Mouse (Mus musculus): ENCODE data around the gene Rassf9. TPM values are rescaled to one million over a fixed set of nuclear protein-coding genes. Genes with fewer than 3 reads are reported as not detected.

Gene Rassf9
- 1.5 and 1.9 TPM in 2 replicates for polyA plus RNA-seq (2015; fragmentation: Nextera tagmentation; extraction: Ambion mirVana)

DNA sequence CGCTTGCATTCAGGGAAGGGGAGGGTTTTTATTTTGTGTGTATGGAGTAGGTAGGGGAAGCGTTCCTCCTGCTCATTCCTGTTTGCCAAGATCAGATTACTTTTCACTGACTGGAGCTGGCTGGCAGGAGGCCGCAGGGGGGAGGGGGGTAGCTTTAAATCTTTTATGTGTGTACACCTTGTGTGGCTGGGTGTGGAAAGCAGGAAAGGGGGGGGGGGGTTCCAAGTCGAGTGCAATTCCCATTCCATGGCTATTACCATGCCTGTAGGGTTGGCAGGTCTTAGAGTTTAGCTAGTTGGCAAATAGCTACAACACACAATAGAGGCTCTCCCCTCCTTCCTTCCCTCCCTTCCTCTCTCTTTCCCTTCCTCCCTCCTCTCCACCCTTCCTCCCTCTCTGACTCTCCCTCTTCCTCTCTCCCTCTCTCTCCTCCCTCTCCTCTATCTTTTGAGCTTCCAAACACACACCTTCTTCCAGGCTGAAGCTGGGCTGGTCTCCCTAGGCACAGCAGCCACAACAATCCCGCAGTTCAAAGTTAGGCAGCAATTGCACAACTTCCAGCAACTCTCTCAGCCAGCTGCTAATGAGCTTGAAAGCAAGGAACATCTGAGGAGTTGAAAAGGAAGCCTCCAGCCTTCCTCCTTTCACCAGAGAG, at the start of gene Rassf9:
Rassf9 (plus strand) TSS at position 416 of the 655 bp plus-strand sequence.
- no peak within 1 kb of the TSS for H3K4me3 ChIP-seq (replicated peaks)
- no peak within 1 kb of the TSS for H3K9ac ChIP-seq (replicated peaks)
- peak; percentile 83 for ATAC-seq
- H3K36me3 ChIP-seq: no peaks in the 10 kb centered on the region
- no peak within 1 kb of the TSS for H3K27ac ChIP-seq
- H3K4me1 ChIP-seq (replicated peaks): peaks cover 5% of the 10 kb centered on the region; the same call in 1 of the 2 replicates
- H3K4me2 ChIP-seq (replicated peaks): no peak within 1 kb of the TSS
- 14% methylated on average over 5 of the region's 5 CpGs for WGBS
- H3K9me3 ChIP-seq: no peaks in the 10 kb centered on the region
- no peaks in the 10 kb centered on the region for H3K27me3 ChIP-seq

DNA sequence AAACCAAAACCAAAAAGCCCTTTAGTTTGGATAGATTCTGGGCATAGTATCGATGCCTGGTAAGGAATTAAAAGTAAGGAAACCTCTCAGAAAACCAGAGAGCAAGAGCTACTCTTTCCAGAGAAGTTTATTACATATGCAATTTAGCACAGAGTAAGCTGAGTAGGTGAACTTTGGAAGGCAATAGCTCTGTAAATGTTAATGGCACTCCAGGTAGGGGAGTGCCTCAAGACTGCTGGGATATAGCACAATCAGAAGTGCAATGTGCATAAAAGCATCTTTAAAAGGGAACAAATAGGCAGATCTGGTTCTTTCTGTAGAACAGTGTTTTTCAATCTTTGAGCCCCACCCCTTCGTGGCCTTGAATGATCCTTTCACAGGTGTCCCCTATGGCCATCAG, 42.6 kb upstream of the Rassf9 start:
- Histone ChIP-seq H3K27ac (no peak overlapping the region), H3K4me2 (replicated peaks) (no peak overlapping the region), H3K36me3 (no peaks in the 10 kb centered on the region), H3K27me3 (no peaks in the 10 kb centered on the region), H3K4me1 (replicated peaks) (no peaks in the 10 kb centered on the region), H3K4me3 (replicated peaks) (no peak overlapping the region), H3K9ac (replicated peaks) (no peak overlapping the region), H3K9me3 (no peaks in the 10 kb centered on the region)
- 87% methylated on average over 2 of the region's 2 CpGs for whole genome bisulfite sequencing
- ATAC-seq: no peak

DNA sequence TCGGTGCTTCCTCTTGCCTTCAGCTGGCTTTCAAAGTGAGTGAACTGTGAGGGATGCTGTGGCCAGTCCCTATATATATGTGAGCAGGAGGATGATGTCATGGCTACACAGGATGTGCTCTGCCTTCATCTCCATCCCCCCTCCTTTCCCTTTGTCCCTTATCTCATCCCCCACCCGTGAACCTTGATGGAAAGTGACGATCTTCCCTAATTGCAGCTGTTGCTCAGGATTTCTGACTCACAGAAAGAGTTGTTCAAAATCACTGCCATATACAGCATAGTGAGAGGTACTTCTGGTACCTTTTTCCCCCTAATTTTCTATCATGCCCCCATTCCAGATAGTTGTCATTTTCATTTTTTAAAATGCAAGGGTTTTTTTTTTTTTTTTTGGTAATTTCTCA, 21.6 kb upstream of the Rassf9 start, which contains the start of gene Nts:
Nts (minus strand) TSS at position 101 of the 400 bp plus-strand sequence.
- ATAC-seq: no peak
- 41% methylated on average over 3 of the region's 3 CpGs for WGBS
- H3K9ac ChIP-seq (replicated peaks): no peak within 1 kb of the TSS
- no peak within 1 kb of the TSS for H3K4me2 ChIP-seq (replicated peaks)
- H3K4me1 ChIP-seq (replicated peaks): no peaks in the 10 kb centered on the region
- no peaks in the 10 kb centered on the region for H3K27me3 ChIP-seq
- no peaks in the 10 kb centered on the region for H3K9me3 ChIP-seq
- H3K27ac ChIP-seq: no peak within 1 kb of the TSS
- no peak within 1 kb of the TSS for H3K4me3 ChIP-seq (replicated peaks)
- no peaks in the 10 kb centered on the region for H3K36me3 ChIP-seq

DNA sequence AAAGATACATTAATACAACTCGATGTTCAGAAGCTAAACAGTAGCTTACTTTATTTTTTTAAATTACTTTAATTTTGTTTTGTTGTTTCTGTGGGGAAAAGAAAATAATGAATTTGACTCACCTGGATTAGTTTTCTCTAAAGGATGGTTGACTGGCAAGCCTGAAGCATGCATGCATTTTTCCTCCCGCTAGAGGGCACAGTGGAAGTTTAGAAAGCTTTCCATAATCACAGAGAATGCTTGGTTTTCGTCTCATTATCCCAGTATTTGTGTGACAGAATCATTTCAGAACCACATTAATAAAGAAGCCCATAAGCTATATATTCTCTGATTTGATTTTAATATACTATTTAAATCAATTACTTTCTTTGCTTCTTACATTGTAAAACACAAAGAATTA, 20.2 kb upstream of the Rassf9 start:
- 0 out of 2 replicates have a peak, but pooled peaks have one; percentile 48 for ATAC-seq
- Histone ChIP-seq H3K27me3 (no peaks in the 10 kb centered on the region), H3K4me3 (replicated peaks) (no peak overlapping the region), H3K4me2 (replicated peaks) (no peak overlapping the region), H3K4me1 (replicated peaks) (no peaks in the 10 kb centered on the region), H3K9me3 (no peaks in the 10 kb centered on the region), H3K27ac (no peak overlapping the region), H3K36me3 (no peaks in the 10 kb centered on the region), H3K9ac (replicated peaks) (no peak overlapping the region)
- 8% methylated on average over 3 of the region's 3 CpGs for WGBS

DNA sequence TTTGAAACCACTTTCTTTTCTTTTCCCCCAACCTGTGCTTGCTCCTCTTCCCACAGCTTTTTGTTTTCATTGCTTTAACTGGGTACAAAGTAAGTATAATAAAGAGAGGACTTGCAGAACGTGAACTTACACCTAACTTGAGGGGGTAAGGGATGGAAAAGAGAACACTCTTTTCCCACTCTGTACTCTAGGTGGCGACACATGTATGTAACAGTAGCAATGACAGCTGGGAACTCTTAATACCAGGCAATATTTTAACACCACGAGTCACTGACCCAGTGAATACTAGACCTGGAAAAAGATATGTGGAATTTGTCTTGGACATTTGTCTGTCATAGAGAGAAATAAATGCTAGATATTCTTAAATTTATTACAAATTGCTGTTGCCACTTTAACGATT, 13.3 kb upstream of the Rassf9 start:
- H3K4me1 ChIP-seq (replicated peaks): no peaks in the 10 kb centered on the region
- H3K27ac ChIP-seq: no peak overlapping the region
- 28% methylated on average over 4 of the region's 4 CpGs for WGBS
- no peak overlapping the region for H3K9ac ChIP-seq (replicated peaks)
- H3K9me3 ChIP-seq: no peaks in the 10 kb centered on the region
- no peaks in the 10 kb centered on the region for H3K36me3 ChIP-seq
- no peak for ATAC-seq
- H3K4me2 ChIP-seq (replicated peaks): no peak overlapping the region
- H3K4me3 ChIP-seq (replicated peaks): no peak overlapping the region
- no peaks in the 10 kb centered on the region for H3K27me3 ChIP-seq

DNA sequence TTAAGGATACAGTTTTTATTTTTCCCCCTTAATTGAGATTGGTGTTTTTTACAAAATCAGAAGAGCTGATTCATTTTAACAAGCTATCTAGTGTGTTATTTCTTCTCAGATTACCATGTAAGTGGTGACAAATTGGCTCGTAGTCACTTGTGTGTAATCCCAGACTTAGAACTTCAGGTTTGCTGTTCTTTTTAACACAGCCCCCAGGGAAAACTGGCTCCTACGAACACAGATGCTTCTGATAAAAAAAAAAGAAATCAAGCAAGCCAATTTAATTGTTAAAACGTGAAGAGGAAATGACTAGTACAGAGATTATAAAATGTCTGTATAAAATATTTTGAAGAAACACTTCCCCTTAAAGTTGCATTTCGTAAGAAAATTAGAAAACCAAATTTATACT, 4.6 kb upstream of the Rassf9 start:
- Histone ChIP-seq H3K27ac (no peak overlapping the region), H3K9ac (replicated peaks) (no peak overlapping the region), H3K27me3 (no peaks in the 10 kb centered on the region), H3K4me1 (replicated peaks) (peaks cover 5% of the 10 kb centered on the region; the same call in 1 of the 2 replicates), H3K9me3 (no peaks in the 10 kb centered on the region), H3K36me3 (no peaks in the 10 kb centered on the region), H3K4me2 (replicated peaks) (no peak overlapping the region), H3K4me3 (replicated peaks) (no peak overlapping the region)
- 69% methylated on average over 4 of the region's 4 CpGs for WGBS
- ATAC-seq: no peak

DNA sequence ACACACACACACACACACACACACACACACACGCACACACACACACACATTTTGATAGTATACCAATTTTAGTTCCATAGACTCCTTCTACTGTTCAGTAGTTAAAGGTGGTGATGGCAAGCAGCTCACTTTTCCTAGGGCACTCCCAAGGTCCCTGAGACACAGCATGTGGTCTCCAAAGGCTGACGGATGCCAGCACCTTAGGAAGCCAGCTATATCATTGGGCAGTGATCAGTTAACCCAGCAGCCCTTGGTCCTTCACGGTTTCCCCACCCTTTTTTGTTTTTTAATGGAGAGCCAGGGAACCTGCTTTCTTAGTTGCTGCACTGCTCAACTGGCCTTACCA, 588 bp upstream of the Rassf9 start:
- Histone ChIP-seq H3K27ac (no peak overlapping the region), H3K36me3 (no peaks in the 10 kb centered on the region), H3K9me3 (no peaks in the 10 kb centered on the region), H3K4me1 (replicated peaks) (peaks cover 5% of the 10 kb centered on the region; the same call in 1 of the 2 replicates), H3K9ac (replicated peaks) (no peak overlapping the region), H3K4me2 (replicated peaks) (no peak overlapping the region), H3K27me3 (no peaks in the 10 kb centered on the region), H3K4me3 (replicated peaks) (no peak overlapping the region)
- WGBS: 38% methylated on average over 3 of the region's 3 CpGs
- ATAC-seq: peak; percentile 63

DNA sequence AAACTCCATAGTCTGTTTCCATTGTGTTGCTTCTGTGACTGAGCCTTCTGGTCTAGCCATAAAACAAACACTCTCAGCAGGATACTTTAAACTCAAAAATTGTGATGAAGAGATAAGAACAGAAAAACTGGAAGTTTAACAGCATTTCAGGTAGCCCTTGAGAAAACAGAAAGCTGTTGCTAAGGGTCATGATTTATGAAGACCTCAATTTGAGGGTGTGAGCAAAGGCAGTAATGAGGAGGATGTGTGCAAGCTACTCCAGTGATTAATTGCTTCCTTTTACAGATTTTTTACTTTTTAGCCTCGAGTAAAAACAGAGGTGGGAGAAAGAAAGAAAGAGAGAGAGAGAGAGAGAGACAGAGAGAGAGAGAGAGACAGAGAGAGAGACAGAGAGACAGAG, 2.1 kb downstream of the Rassf9 start:
- Histone ChIP-seq H3K9me3 (no peaks in the 10 kb centered on the region), H3K27ac (no peak overlapping the region), H3K9ac (replicated peaks) (no peak overlapping the region), H3K4me3 (replicated peaks) (no peak overlapping the region), H3K27me3 (no peaks in the 10 kb centered on the region), H3K4me2 (replicated peaks) (no peak overlapping the region), H3K4me1 (replicated peaks) (peaks cover 5% of the 10 kb centered on the region; the same call in 1 of the 2 replicates), H3K36me3 (no peaks in the 10 kb centered on the region)
- no peak for ATAC-seq
- 47% methylated on average over 1 of the region's 1 CpGs for WGBS

DNA sequence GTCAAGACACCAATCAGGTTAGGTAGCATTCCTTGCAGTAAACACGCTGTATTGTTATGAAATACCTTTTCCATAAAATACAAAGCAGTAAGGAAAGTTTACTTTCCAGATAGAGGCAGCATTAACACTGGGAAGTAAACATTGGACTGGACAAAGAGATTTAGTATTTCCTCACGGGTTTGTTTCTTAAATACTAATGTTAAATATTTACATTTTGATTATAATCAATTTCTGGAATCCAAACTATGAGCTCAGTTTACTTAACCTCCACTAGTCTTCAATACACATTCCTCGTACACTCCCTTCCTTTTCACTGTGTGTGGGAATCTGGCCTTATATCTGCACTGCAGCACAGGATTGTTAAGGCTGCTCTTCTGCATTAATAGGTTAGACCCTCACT, 15.9 kb downstream of the Rassf9 start:
- WGBS: 77% methylated on average over 3 of the region's 3 CpGs
- H3K9ac ChIP-seq (replicated peaks): no peak overlapping the region
- H3K27me3 ChIP-seq: no peaks in the 10 kb centered on the region
- H3K9me3 ChIP-seq: no peaks in the 10 kb centered on the region
- H3K27ac ChIP-seq: no peak overlapping the region
- no peak overlapping the region for H3K4me2 ChIP-seq (replicated peaks)
- H3K4me3 ChIP-seq (replicated peaks): no peak overlapping the region
- no peak for ATAC-seq
- H3K36me3 ChIP-seq: no peaks in the 10 kb centered on the region
- no peaks in the 10 kb centered on the region for H3K4me1 ChIP-seq (replicated peaks)

DNA sequence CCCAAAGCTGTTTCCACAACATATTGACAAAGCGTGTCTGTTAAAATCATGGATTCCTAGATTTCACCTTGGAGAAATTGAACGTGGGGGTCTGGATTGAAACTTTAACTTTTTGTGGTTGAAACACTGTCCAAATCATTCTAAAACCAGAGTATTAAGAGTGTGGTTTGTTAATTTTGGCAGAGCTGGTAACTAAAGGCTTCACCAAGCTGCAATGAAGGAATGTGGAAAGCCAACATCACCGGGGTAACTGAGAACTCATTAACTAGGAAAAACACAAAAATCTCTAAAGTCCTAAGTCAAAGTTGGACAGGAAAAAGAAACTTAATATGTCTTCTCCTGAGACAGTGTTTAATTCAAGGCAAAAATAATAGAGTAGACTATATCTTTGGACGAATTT, 41.9 kb downstream of the Rassf9 start:
- Histone ChIP-seq H3K27ac (no peak overlapping the region), H3K27me3 (no peaks in the 10 kb centered on the region), H3K9me3 (no peaks in the 10 kb centered on the region), H3K9ac (replicated peaks) (no peak overlapping the region), H3K4me1 (replicated peaks) (no peaks in the 10 kb centered on the region), H3K4me2 (replicated peaks) (no peak overlapping the region), H3K4me3 (replicated peaks) (no peak overlapping the region), H3K36me3 (no peaks in the 10 kb centered on the region)
- WGBS: 77% methylated on average over 4 of the region's 4 CpGs
- ATAC-seq: no peak

DNA sequence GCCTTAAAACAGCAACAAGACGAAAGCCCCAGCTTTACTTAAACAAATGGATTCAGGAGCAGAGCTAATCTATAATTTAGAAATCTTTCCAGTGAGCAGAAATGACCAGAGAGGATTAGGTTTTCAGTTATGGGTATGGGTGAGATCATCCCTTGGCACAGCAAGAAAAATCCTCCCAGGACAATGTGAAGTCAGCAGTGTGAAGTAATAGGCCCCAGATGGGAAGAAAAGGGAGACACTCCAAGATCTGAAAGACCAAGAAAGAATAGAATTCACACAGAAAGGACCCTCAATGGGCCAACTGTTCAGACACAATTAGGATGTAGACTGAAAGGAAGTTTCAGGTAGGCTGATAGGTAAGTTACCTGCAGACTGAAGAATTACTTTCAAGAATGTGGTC, 50.5 kb downstream of the Rassf9 start:
- no peak overlapping the region for H3K27ac ChIP-seq
- no peak overlapping the region for H3K4me3 ChIP-seq (replicated peaks)
- H3K9me3 ChIP-seq: no peaks in the 10 kb centered on the region
- no peak overlapping the region for H3K4me2 ChIP-seq (replicated peaks)
- no peaks in the 10 kb centered on the region for H3K36me3 ChIP-seq
- H3K9ac ChIP-seq (replicated peaks): no peak overlapping the region
- no peak for ATAC-seq
- H3K4me1 ChIP-seq (replicated peaks): no peaks in the 10 kb centered on the region
- no peaks in the 10 kb centered on the region for H3K27me3 ChIP-seq
- WGBS: 63% methylated on average over 1 of the region's 1 CpGs

DNA sequence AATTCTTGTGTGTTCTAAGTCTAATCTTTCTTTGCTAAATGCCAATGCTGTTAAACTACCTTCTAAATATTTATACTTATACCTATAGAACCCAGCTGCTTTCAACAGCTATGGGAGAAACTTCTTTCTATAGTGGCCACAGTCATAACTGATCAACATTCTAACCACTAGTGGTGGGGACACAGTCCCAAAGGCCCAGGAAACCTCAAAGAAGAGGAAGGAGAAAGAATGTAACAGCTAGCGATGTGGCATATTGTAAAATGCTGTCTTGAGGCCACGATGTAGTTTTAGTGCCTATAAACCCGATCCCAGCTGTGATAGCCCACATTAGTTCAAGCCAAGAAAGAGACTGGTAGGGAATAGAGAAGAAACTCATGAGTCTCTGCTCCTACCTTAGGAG, 65.9 kb downstream of the Rassf9 start:
- H3K4me1 ChIP-seq (replicated peaks): no peaks in the 10 kb centered on the region
- no peak overlapping the region for H3K27ac ChIP-seq
- no peaks in the 10 kb centered on the region for H3K9me3 ChIP-seq
- no peaks in the 10 kb centered on the region for H3K27me3 ChIP-seq
- no peak overlapping the region for H3K9ac ChIP-seq (replicated peaks)
- no peaks in the 10 kb centered on the region for H3K36me3 ChIP-seq
- 97% methylated on average over 3 of the region's 3 CpGs for WGBS
- no peak overlapping the region for H3K4me2 ChIP-seq (replicated peaks)
- no peak overlapping the region for H3K4me3 ChIP-seq (replicated peaks)
- ATAC-seq: no peak

DNA sequence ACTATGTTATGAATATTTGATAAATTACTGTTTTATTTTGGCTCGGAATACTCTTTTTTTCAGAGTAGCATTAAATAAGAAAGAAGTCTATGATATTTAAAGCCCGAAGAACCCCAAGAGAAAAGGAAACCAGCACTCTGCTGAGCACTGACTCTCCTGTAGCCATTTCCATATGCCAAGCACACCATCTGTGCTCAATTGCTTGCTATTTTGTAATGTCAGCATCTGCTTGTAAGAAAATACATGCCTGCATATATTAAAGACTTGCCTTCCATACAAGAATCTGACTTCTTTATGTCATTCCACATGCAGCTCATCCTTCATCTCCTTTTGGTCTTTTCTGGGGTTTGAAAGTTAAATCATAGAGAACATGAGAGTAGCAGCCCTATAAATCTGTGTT, 82.3 kb downstream of the Rassf9 start:
- H3K9me3 ChIP-seq: no peaks in the 10 kb centered on the region
- H3K4me2 ChIP-seq (replicated peaks): no peak overlapping the region
- H3K36me3 ChIP-seq: no peaks in the 10 kb centered on the region
- H3K4me1 ChIP-seq (replicated peaks): no peaks in the 10 kb centered on the region
- no peak overlapping the region for H3K27ac ChIP-seq
- 85% methylated on average over 2 of the region's 2 CpGs for WGBS
- no peak overlapping the region for H3K4me3 ChIP-seq (replicated peaks)
- no peaks in the 10 kb centered on the region for H3K27me3 ChIP-seq
- ATAC-seq: no peak
- H3K9ac ChIP-seq (replicated peaks): no peak overlapping the region

Measured in midbrain, embryonic 13.5 days (tissue).